Mouse (Mus musculus) kidney, embryonic 15.5 days (tissue): ENCODE results near the gene Syn3. TPM values are rescaled to one million over a fixed set of nuclear protein-coding genes. Genes with fewer than 3 reads are reported as not detected.

ENCODE experiments used
- ATAC-seq: fragments of 200-750 bp; cut with Nextera tagmentation; replicated peaks from 2 replicates; pipeline ENCODE4 v1.8.0; 2017; ENCODE audit warnings: moderate TSS enrichment; ENCODE audit not compliant: low FRiP score
- H3K27ac ChIP-seq: fragments of 300-500 bp; sonication (generic); 2 replicates; pipeline ENCODE4 v1.5.1; 2015; ENCODE audit warnings: mild to moderate bottlenecking, inconsistent platforms
- H3K27me3 ChIP-seq: fragments of 300-500 bp; sonication (generic); 2 replicates; pipeline ENCODE4 v1.6.1; 2015; ENCODE audit warnings: inconsistent platforms
- H3K36me3 ChIP-seq: fragments of 300-500 bp; sonication (generic); 2 replicates; pipeline ENCODE4 v1.6.1; 2015; ENCODE audit warnings: inconsistent platforms
- H3K4me1 ChIP-seq: fragments of 300-500 bp; sonication (generic); 2 replicates; pipeline ENCODE4 v1.6.1; 2015; ENCODE audit warnings: inconsistent platforms
- H3K4me2 ChIP-seq: fragments of 300-500 bp; sonication (generic); 2 replicates; pipeline ENCODE4 v1.6.1; 2015; ENCODE audit warnings: moderate library complexity, mild to moderate bottlenecking, inconsistent platforms
- H3K4me3 ChIP-seq: fragments of 300-500 bp; sonication (generic); replicated peaks from 2 replicates; pipeline ENCODE4 v1.5.1; 2015; ENCODE audit warnings: mild to moderate bottlenecking, inconsistent platforms
- H3K9ac ChIP-seq: fragments of 300-500 bp; sonication (generic); 2 replicates; pipeline ENCODE4 v1.6.1; 2015; ENCODE audit warnings: mild to moderate bottlenecking, inconsistent platforms
- H3K9me3 ChIP-seq: fragments of 300-500 bp; sonication (generic); replicated peaks from 2 replicates; pipeline ENCODE4 v1.6.1; 2016; ENCODE audit warnings: inconsistent platforms
- WGBS: fragments of 180-500 bp; shearing (Covaris S2); methylation state at CpG from one replicate; pipeline ENCODE4 v1.1.7; 2015; ENCODE audit warnings: mixed read lengths; 5-methylcytosine and 5-hydroxymethylcytosine counted together
- polyA plus RNA-seq: library from polyadenylated mRNA; unstranded; fragments of >200 nt; fragmentation: Nextera tagmentation; extraction: Ambion mirVana; gene quantifications from 2 replicates; pipeline ENCODE4 v1.2.1, GENCODE M21; 2015

Gene Syn3
- polyA plus RNA-seq, 1 experiment from 2014 or later = 8.1 TPM

GRCm38 (mm10) chr10:86376392-86377185 lies 122.1 kb downstream of the Syn3 start:
- 69% methylated on average over 8 of the region's 8 CpGs for WGBS
- Histone ChIP-seq H3K9ac (no peak overlapping the region), H3K4me2 (no peak overlapping the region), H3K4me3 (no peak overlapping the region), H3K9me3 (no peaks in the 10 kb centered on the region), H3K27ac (no peak overlapping the region), H3K4me1 (peaks cover 8% of the 10 kb centered on the region; the same call in 1 of the 2 replicates), H3K36me3 (no peaks in the 10 kb centered on the region), H3K27me3 (no peaks in the 10 kb centered on the region)
- ATAC-seq = peak; percentile 46; the same call in 1 of the 2 replicates

GRCm38 (mm10) chr10:86375903-86376302 lies 122.8 kb downstream of the Syn3 start:
- no peaks in the 10 kb centered on the region for H3K9me3 ChIP-seq
- H3K36me3 ChIP-seq = no peaks in the 10 kb centered on the region
- no peak overlapping the region for H3K4me3 ChIP-seq
- no peak overlapping the region for H3K4me2 ChIP-seq
- no peak overlapping the region for H3K27ac ChIP-seq
- whole genome bisulfite sequencing = 64% methylated on average over 11 of the region's 11 CpGs
- 0 out of 2 replicates have a peak, but pooled peaks cover 5% of the 10 kb centered on the region for H3K4me1 ChIP-seq
- H3K9ac ChIP-seq = no peak overlapping the region
- no peaks in the 10 kb centered on the region for H3K27me3 ChIP-seq
- no peak for ATAC-seq

- H3K4me3 ChIP-seq = no peak overlapping the region
- H3K27ac ChIP-seq = no peak overlapping the region
- ATAC-seq = no peak
- 91% methylated on average over 2 of the region's 2 CpGs for WGBS
- H3K4me1 ChIP-seq = peaks cover 12% of the 10 kb centered on the region
- H3K9ac ChIP-seq = no peak overlapping the region
- H3K27me3 ChIP-seq = no peaks in the 10 kb centered on the region
- H3K9me3 ChIP-seq = no peaks in the 10 kb centered on the region
- no peaks in the 10 kb centered on the region for H3K36me3 ChIP-seq
- H3K4me2 ChIP-seq = no peak overlapping the region
These were observed 124.6 kb downstream of the Syn3 start for GRCm38 (mm10) chr10:86374061-86374460.

- H3K27me3 ChIP-seq = no peaks in the 10 kb centered on the region
- H3K9me3 ChIP-seq = no peaks in the 10 kb centered on the region
- no peaks in the 10 kb centered on the region for H3K36me3 ChIP-seq
- no peak for ATAC-seq
- no peak overlapping the region for H3K4me3 ChIP-seq
- H3K9ac ChIP-seq = no peak overlapping the region
- H3K27ac ChIP-seq = no peak overlapping the region
- H3K4me1 ChIP-seq = peaks cover 24% of the 10 kb centered on the region
- H3K4me2 ChIP-seq = no peak overlapping the region
These were observed 127.1 kb downstream of the Syn3 start for GRCm38 (mm10) chr10:86371561-86371960.

GRCm38 (mm10) chr10:86369346-86369745 lies 129.3 kb downstream of the Syn3 start:
- no peaks in the 10 kb centered on the region for H3K27me3 ChIP-seq
- H3K9ac ChIP-seq = no peak overlapping the region

GRCm38 (mm10) chr10:86368811-86369210 lies 129.9 kb downstream of the Syn3 start:
- no peak overlapping the region for H3K4me3 ChIP-seq
- H3K36me3 ChIP-seq = no peaks in the 10 kb centered on the region
- 24% methylated on average over 12 of the region's 12 CpGs for WGBS
- H3K27ac ChIP-seq = peak overlapping the region; percentile 19; the same call in 1 of the 2 replicates
- peaks cover 45% of the 10 kb centered on the region for H3K4me1 ChIP-seq
- no peak overlapping the region for H3K4me2 ChIP-seq
- no peaks in the 10 kb centered on the region for H3K9me3 ChIP-seq
- H3K27me3 ChIP-seq = no peaks in the 10 kb centered on the region
- no peak overlapping the region for H3K9ac ChIP-seq
- peak; percentile 68; the same call in 1 of the 2 replicates for ATAC-seq

More at GRCm38 (mm10) chr10:86369346-86369745, 129.3 kb downstream of the Syn3 start:
- Histone ChIP-seq H3K4me1 (peaks cover 41% of the 10 kb centered on the region), H3K27ac (0 out of 2 replicates have a peak overlapping the region, but pooled peaks have one; percentile 19), H3K36me3 (no peaks in the 10 kb centered on the region), H3K4me2 (no peak overlapping the region), H3K9me3 (no peaks in the 10 kb centered on the region), H3K4me3 (no peak overlapping the region)
- 67% methylated on average over 4 of the region's 4 CpGs for WGBS
- no peak for ATAC-seq

GRCm38 (mm10) chr10:86367346-86367745 lies 131.3 kb downstream of the Syn3 start:
- no peak overlapping the region for H3K9ac ChIP-seq
- no peaks in the 10 kb centered on the region for H3K36me3 ChIP-seq
- H3K9me3 ChIP-seq = no peaks in the 10 kb centered on the region
- WGBS = 83% methylated on average over 4 of the region's 4 CpGs
- no peak overlapping the region for H3K4me3 ChIP-seq
- ATAC-seq = no peak
- no peak overlapping the region for H3K27ac ChIP-seq
- H3K4me2 ChIP-seq = no peak overlapping the region
- peaks cover 49% of the 10 kb centered on the region for H3K4me1 ChIP-seq
- no peaks in the 10 kb centered on the region for H3K27me3 ChIP-seq

GRCm38 (mm10) chr10:86365632-86366092 lies 133.0 kb downstream of the Syn3 start:
- Histone ChIP-seq H3K4me1 (peaks cover 49% of the 10 kb centered on the region), H3K36me3 (no peaks in the 10 kb centered on the region), H3K27me3 (no peaks in the 10 kb centered on the region), H3K4me2 (no peak overlapping the region), H3K27ac (0 out of 2 replicates have a peak overlapping the region, but pooled peaks have one; percentile 18), H3K9ac (no peak overlapping the region), H3K4me3 (no peak overlapping the region), H3K9me3 (no peaks in the 10 kb centered on the region)
- WGBS = 16% methylated on average over 5 of the region's 5 CpGs
- ATAC-seq = peak; percentile 90

- no peak overlapping the region for H3K27ac ChIP-seq
- no peaks in the 10 kb centered on the region for H3K36me3 ChIP-seq
- H3K9ac ChIP-seq = no peak overlapping the region
- no peaks in the 10 kb centered on the region for H3K27me3 ChIP-seq
- H3K9me3 ChIP-seq = no peaks in the 10 kb centered on the region
- H3K4me2 ChIP-seq = no peak overlapping the region
- no peak for ATAC-seq
- no peak overlapping the region for H3K4me3 ChIP-seq
- H3K4me1 ChIP-seq = peaks cover 49% of the 10 kb centered on the region
- WGBS = 77% methylated on average over 8 of the region's 8 CpGs
These were observed 134.9 kb downstream of the Syn3 start for GRCm38 (mm10) chr10:86363669-86364309.

- Histone ChIP-seq H3K27me3 (no peaks in the 10 kb centered on the region), H3K27ac (no peak overlapping the region), H3K4me2 (no peak overlapping the region), H3K4me3 (no peak overlapping the region), H3K36me3 (no peaks in the 10 kb centered on the region), H3K4me1 (peaks cover 21% of the 10 kb centered on the region), H3K9me3 (no peaks in the 10 kb centered on the region), H3K9ac (no peak overlapping the region)
- WGBS = 40% methylated on average over 4 of the region's 4 CpGs
- ATAC-seq = no peak
These were observed 139.0 kb downstream of the Syn3 start for GRCm38 (mm10) chr10:86359699-86360098.

GRCm38 (mm10) chr10:86359208-86359607 lies 139.5 kb downstream of the Syn3 start:
- ATAC-seq = no peak
- Histone ChIP-seq H3K36me3 (0 out of 2 replicates have a peak, but pooled peaks cover 1% of the 10 kb centered on the region), H3K4me2 (no peak overlapping the region), H3K4me1 (peaks cover 16% of the 10 kb centered on the region), H3K9ac (no peak overlapping the region), H3K9me3 (no peaks in the 10 kb centered on the region), H3K4me3 (no peak overlapping the region), H3K27me3 (no peaks in the 10 kb centered on the region), H3K27ac (no peak overlapping the region)
- 70% methylated on average over 2 of the region's 2 CpGs for WGBS

- Histone ChIP-seq H3K9ac (no peak overlapping the region), H3K36me3 (0 out of 2 replicates have a peak, but pooled peaks cover 8% of the 10 kb centered on the region), H3K4me2 (no peak overlapping the region), H3K4me1 (peaks cover 10% of the 10 kb centered on the region; the same call in 1 of the 2 replicates), H3K9me3 (no peaks in the 10 kb centered on the region), H3K27me3 (no peaks in the 10 kb centered on the region), H3K4me3 (no peak overlapping the region), H3K27ac (no peak overlapping the region)
- 84% methylated on average over 7 of the region's 7 CpGs for WGBS
- no peak for ATAC-seq
These were observed 140.3 kb downstream of the Syn3 start for GRCm38 (mm10) chr10:86358307-86358975.
